Mouse (Mus musculus) forebrain, embryonic 11.5 days (tissue): ENCODE measurements at regions not wholly inside any gene's neighbourhood (a gene's known extent, or its start where the extent isn't known, plus 50 kb on each side); places are given as distances from the start of the nearest gene placed in this dataset.

ENCODE experiments used
- ATAC-seq: fragments of 200-750 bp; cut with Nextera tagmentation; replicated peaks from 2 replicates; pipeline ENCODE4 v1.8.0; 2017; ENCODE audit warnings: moderate TSS enrichment; ENCODE audit not compliant: low FRiP score
- DNase-seq: peaks from one replicate; pipeline ENCODE4 v3.0.0-alpha.2; 2017; ENCODE audit warnings: low spot score
- H3K27ac ChIP-seq: fragments of 300-500 bp; sonication (generic); 2 replicates; pipeline ENCODE4 v1.5.1; 2014; ENCODE audit warnings: low read depth, low read length
- H3K27me3 ChIP-seq: fragments of 300-500 bp; sonication (generic); 2 replicates; pipeline ENCODE4 v1.6.1; 2014; ENCODE audit warnings: mild to moderate bottlenecking, low read length, mixed read lengths; ENCODE audit not compliant: control insufficient read depth, insufficient read depth
- H3K36me3 ChIP-seq: fragments of 300-500 bp; sonication (generic); 2 replicates; pipeline ENCODE4 v1.6.1; 2014; ENCODE audit warnings: mild to moderate bottlenecking, low read length, moderate library complexity, mixed read lengths; ENCODE audit not compliant: control insufficient read depth, insufficient read depth
- H3K4me1 ChIP-seq: fragments of 300-500 bp; sonication (generic); replicated peaks from 2 replicates; pipeline ENCODE4 v1.6.1; 2014; ENCODE audit warnings: low read length, mixed read lengths; ENCODE audit not compliant: control insufficient read depth, insufficient read depth
- H3K4me2 ChIP-seq: fragments of 300-500 bp; sonication (generic); 2 replicates; pipeline ENCODE4 v1.6.1; 2014; ENCODE audit warnings: low read depth, mild to moderate bottlenecking, low read length, moderate library complexity, mixed read lengths; ENCODE audit not compliant: severe bottlenecking
- H3K4me3 ChIP-seq: fragments of 300-500 bp; sonication (generic); 2 replicates; pipeline ENCODE4 v1.5.1; 2014; ENCODE audit warnings: low read depth, low read length
- H3K9ac ChIP-seq: fragments of 300-500 bp; sonication (generic); 2 replicates; pipeline ENCODE4 v1.6.1; 2014; ENCODE audit warnings: low read length
- H3K9me3 ChIP-seq: fragments of 300-500 bp; sonication (generic); 2 replicates; pipeline ENCODE4 v1.6.1; 2016; ENCODE audit warnings: low read length, mixed read lengths; ENCODE audit not compliant: control insufficient read depth
- WGBS: fragments of 180-500 bp; shearing (Covaris S2); extraction: QIAGEN DNeasy Blood & Tissue Kit; methylation state at CpG from one replicate; pipeline ENCODE4 v1.1.7; 2014; 5-methylcytosine and 5-hydroxymethylcytosine counted together

DNA sequence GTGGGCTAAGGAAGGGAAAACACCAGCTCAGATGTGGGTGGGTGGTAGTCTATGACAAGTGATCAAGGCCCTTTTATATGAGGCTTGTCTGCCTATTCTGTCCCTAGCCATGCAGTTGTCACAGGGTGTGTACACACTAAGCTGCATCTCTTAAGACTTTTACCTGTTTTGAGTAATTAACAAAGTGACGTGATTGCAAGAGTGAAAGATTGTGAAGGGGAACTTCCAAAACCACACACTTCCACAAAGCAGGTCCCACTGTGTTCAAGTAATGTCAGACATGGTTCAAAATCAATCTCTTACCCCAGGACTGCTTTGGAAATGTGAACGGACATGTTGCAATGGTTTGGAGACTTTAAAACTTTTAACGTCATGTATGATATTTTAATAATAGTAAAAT lies 674.2 kb downstream of the Adgrl2 start:
- Histone ChIP-seq H3K9me3 (no peaks in the 10 kb centered on the region), H3K36me3 (no peaks in the 10 kb centered on the region), H3K27ac (no peak overlapping the region), H3K27me3 (no peaks in the 10 kb centered on the region), H3K4me3 (no peak overlapping the region), H3K4me1 (no peaks in the 10 kb centered on the region), H3K4me2 (no peak overlapping the region), H3K9ac (no peak overlapping the region)
- 95% methylated on average over 3 of the region's 3 CpGs for WGBS
- no peak for DNase-seq
- ATAC-seq, result no peak

DNA sequence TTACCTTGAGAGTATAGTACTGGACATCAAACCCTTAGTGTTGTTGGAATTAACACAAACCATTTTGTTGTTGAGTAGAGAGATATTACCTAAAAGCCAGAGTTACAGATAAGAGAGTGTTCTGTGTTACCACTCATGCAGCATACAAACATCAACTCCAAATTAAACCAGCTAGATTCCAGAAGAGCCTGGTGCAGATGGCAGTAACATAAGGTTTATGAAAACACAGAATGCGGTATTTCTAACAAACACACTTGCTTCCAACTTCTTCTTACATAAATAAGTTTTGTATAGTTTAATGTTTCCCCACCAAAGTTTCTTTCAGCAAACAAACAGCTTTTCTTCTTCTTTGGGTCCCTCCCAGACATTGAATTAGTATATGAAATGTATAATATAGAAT lies 675.1 kb downstream of the Adgrl2 start:
- DNase-seq, result no peak
- Histone ChIP-seq H3K4me3 (no peak overlapping the region), H3K27ac (no peak overlapping the region), H3K9ac (no peak overlapping the region), H3K9me3 (no peaks in the 10 kb centered on the region), H3K36me3 (no peaks in the 10 kb centered on the region), H3K4me2 (no peak overlapping the region), H3K4me1 (no peaks in the 10 kb centered on the region), H3K27me3 (no peaks in the 10 kb centered on the region)
- ATAC-seq, result no peak
- WGBS, result 91% methylated on average over 1 of the region's 1 CpGs

DNA sequence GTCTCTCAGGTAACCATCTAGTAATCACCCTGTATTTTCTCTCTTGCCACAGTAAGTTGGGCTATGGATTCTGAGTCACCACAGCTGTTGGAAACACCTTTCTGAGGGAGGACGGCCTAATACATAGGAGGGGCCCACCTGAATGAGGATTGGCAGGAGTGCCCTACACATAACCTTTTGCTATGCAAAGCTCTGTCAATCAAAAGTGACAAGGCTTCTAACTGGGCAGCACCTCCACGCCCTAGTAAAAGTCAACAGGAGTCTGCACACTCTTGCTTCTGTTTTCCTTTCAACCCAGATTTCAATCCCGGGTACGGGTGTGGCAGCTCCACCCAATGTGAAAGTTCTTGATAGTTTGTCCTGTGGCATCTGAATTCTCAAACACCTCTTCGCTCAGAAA lies 694.8 kb downstream of the Adgrl2 start:
- Histone ChIP-seq H3K9ac (no peak overlapping the region), H3K4me3 (no peak overlapping the region), H3K9me3 (no peaks in the 10 kb centered on the region), H3K4me2 (no peak overlapping the region), H3K36me3 (no peaks in the 10 kb centered on the region), H3K27ac (no peak overlapping the region), H3K27me3 (no peaks in the 10 kb centered on the region), H3K4me1 (no peaks in the 10 kb centered on the region)
- no peak for DNase-seq
- ATAC-seq, result no peak
- 89% methylated on average over 5 of the region's 5 CpGs for WGBS

DNA sequence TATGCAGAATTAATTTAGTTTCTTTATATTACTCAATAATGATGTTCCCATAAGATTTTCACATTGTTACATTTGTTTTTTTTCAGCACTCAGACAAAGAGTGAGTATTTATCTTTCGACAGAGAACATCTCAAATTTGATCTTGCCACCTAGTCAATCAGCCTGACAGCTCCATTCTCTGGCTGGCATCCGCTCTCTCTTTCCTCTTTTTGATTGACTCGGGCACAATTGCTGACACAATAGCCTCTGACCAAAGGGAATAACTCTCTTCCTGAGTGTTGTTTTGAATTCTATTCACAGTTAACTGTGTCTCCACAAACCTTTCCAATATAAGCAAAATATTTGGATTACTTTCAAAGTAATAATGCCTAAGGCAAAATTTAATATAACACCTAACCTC lies 711.4 kb downstream of the Adgrl2 start:
- Histone ChIP-seq H3K36me3 (no peaks in the 10 kb centered on the region), H3K4me3 (no peak overlapping the region), H3K4me1 (no peaks in the 10 kb centered on the region), H3K4me2 (no peak overlapping the region), H3K9me3 (no peaks in the 10 kb centered on the region), H3K27ac (no peak overlapping the region), H3K27me3 (no peaks in the 10 kb centered on the region), H3K9ac (no peak overlapping the region)
- 50% methylated on average over 3 of the region's 3 CpGs for WGBS
- DNase-seq (no peak), ATAC-seq (no peak)

DNA sequence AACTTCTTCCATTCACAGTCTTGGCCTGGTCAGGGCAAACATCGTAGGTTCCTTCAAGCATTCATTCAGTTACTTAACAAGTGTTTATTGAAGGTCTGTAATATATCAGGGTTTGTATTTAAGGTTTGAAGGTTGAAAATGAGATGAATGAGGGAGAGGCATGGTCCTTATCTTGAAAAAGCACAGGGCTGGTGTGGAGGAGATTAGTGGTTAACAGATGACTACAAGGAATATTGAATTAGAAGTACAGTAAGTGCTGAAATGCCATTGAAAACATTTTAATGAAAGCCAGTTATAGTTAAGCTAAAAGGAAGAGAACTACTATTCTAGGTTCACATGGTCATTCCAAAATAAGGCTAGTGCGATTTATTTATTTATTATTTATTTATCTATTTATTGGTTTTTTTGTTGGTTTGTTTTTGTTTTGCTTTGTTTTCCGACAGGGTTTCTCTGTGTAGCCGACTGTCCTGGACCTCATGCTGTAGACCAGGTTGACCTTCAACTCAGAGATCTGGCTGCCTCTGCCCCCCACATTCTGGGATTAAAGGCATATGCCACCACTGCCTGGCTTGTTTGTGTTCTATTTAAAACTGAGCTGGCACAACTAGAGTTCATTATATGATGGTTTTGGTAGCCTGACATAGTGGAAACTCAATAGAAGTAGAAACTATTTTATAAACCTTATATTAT lies 718.1 kb downstream of the Adgrl2 start:
- no peaks in the 10 kb centered on the region for H3K27me3 ChIP-seq
- DNase-seq (no peak), ATAC-seq (no peak)
- H3K4me3 ChIP-seq, result no peak overlapping the region
- H3K27ac ChIP-seq, result no peak overlapping the region
- H3K4me2 ChIP-seq, result no peak overlapping the region
- H3K9me3 ChIP-seq, result no peaks in the 10 kb centered on the region
- H3K4me1 ChIP-seq, result no peaks in the 10 kb centered on the region
- no peaks in the 10 kb centered on the region for H3K36me3 ChIP-seq
- WGBS, result 80% methylated on average over 4 of the region's 4 CpGs
- no peak overlapping the region for H3K9ac ChIP-seq

DNA sequence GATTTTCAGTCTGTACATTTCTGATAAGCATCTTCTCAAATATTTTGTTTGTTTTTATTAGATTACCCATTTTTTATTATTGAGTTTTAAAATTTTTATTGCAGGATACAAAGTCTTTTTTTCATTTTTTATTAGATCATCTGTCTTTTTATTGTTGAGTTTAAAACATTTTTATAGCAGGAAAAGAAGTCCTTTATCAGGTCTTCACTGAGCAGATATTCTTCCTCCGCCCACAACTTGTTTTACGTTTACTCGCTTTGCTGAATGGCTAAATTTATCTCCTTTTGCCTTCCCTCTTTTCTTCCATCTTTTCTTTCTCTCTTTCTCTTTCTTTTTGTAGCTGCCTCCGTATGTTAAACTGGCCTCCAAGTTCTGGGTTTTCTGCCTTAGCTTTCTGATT lies 721.5 kb downstream of the Adgrl2 start:
- Histone ChIP-seq H3K9ac (no peak overlapping the region), H3K4me1 (no peaks in the 10 kb centered on the region), H3K27me3 (no peaks in the 10 kb centered on the region), H3K4me2 (no peak overlapping the region), H3K36me3 (no peaks in the 10 kb centered on the region), H3K27ac (no peak overlapping the region), H3K4me3 (no peak overlapping the region), H3K9me3 (no peaks in the 10 kb centered on the region)
- WGBS, result 94% methylated on average over 4 of the region's 4 CpGs
- ATAC-seq (no peak), DNase-seq (no peak)

DNA sequence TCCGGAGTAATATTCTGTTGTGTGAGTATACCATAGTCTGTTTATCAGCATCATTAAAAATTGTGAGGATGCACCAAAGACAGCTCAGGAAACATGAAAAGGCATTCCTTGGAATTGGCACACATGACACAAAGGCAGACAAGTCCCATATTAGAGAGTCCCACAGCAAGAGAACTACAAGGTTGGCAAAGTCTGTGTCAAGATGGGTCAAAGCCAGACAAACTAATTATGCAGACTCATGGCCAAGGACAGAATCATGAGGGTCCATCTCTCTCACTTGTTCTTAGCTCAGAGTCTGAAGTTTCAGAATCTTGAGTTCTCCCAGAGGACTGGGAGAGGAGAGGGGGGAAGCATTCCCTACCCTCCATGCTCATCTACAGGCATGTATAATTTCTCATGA lies 731.1 kb downstream of the Adgrl2 start:
- Histone ChIP-seq H3K9ac (no peak overlapping the region), H3K27ac (no peak overlapping the region), H3K4me1 (no peaks in the 10 kb centered on the region), H3K4me2 (no peak overlapping the region), H3K27me3 (no peaks in the 10 kb centered on the region), H3K4me3 (no peak overlapping the region), H3K9me3 (no peaks in the 10 kb centered on the region), H3K36me3 (no peaks in the 10 kb centered on the region)
- no peak for DNase-seq
- no peak for ATAC-seq
- 85% methylated on average over 1 of the region's 1 CpGs for WGBS

DNA sequence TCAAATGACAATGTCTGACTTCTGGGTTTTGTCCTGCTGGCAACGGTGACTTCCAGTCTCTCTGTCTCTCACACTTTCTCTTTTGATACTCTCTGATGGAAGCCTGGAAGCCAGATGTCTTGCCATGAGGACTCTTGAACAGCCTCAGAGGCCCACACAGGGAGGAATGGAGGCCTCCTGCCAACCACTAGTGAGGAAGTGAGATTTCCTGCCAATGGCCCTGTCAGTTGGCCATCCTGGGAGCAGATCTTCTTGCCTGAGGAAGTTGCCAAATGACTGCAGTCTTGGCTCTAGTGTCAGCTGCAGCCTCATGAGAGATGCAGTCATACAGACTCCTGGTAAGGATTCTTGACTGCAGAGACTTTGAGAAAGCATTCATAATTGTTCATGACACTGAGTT lies 741.7 kb downstream of the Adgrl2 start:
- Histone ChIP-seq H3K9ac (no peak overlapping the region), H3K36me3 (no peaks in the 10 kb centered on the region), H3K9me3 (no peaks in the 10 kb centered on the region), H3K27me3 (no peaks in the 10 kb centered on the region), H3K4me3 (no peak overlapping the region), H3K4me1 (no peaks in the 10 kb centered on the region), H3K27ac (no peak overlapping the region), H3K4me2 (no peak overlapping the region)
- DNase-seq (no peak), ATAC-seq (no peak)
- WGBS, result 84% methylated on average over 1 of the region's 1 CpGs

DNA sequence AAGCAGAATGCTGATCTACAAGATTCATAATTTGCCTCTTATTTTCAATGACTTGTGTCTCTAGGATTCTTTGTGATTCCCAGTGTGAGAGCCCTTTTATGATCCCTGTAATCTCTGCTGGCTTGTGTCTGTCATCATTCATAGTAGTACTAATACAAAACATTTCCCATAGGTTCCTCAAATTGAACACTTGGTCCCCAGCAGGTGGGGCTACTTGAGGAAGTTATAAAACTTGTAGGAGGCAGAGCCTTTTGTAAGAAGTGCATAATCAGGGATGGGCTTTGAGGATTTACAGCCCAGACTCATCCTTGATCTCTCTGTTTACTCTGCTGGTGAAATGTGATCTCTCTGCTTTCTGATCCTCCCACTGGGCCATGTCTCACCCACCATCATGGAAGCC lies 743.6 kb downstream of the Adgrl2 start:
- Histone ChIP-seq H3K4me3 (no peak overlapping the region), H3K27ac (no peak overlapping the region), H3K4me1 (no peaks in the 10 kb centered on the region), H3K9me3 (no peaks in the 10 kb centered on the region), H3K4me2 (no peak overlapping the region), H3K27me3 (no peaks in the 10 kb centered on the region), H3K36me3 (no peaks in the 10 kb centered on the region), H3K9ac (no peak overlapping the region)
- no peak for DNase-seq
- no peak for ATAC-seq
